9 mouse cellular contexts compared by ENCODE assay signal in genomic region chr19:4013066-4013465, GRCm38 (mm10). TPM values are rescaled to one million over a fixed set of nuclear protein-coding genes. Genes with fewer than 3 reads are reported as not detected.
A peak's percentile ranks its signal among the peaks of the same experiment; 100 is the strongest.
DNase-seq lines count a peak whose midpoint lies in the region; ATAC-seq and TF ChIP-seq lines count a peak whose summit lies in the region.
"Had no signal": no experiment of that assay in that cellular context is flagged by ENCODE, and none has a peak within 500 bp of the region (broad histone marks: within the 10 kb centered on the region; RNA-seq: fewer than 3 reads in every experiment).

No protein-coding gene starts in this region.

- H3K4me2 ChIP-seq in heart, embryonic 14.5 days (ENCODE audit: low read length): peak overlapping the region; percentile 83
- peak overlapping the region; percentile 59 for H3K4me2 ChIP-seq in hindbrain, embryonic 16.5 days (ENCODE audit: low read length)
- H3K4me2 ChIP-seq in midbrain, embryonic 13.5 days (replicated peaks): peak overlapping the region; percentile 45

- peaks cover 4 to 17% of the 10 kb centered on the region in 2 experiments for H3K4me1 ChIP-seq in heart, embryonic 14.5 days (ENCODE audit: control insufficient read depth in 2 of 2, insufficient read depth in 2 of 2, low read length in 2 of 2)
- peaks cover 4% of the 10 kb centered on the region for H3K4me1 ChIP-seq in bone marrow, adult 2 months (ENCODE audit: control insufficient read depth, insufficient read depth, low read length)
- peaks cover 12% of the 10 kb centered on the region for H3K4me1 ChIP-seq in hindbrain, embryonic 16.5 days (ENCODE audit: control insufficient read depth, insufficient read depth, low read depth, low read length)
- H3K4me1 ChIP-seq in midbrain, embryonic 13.5 days (replicated peaks): peaks cover 16% of the 10 kb centered on the region

- H3K9ac ChIP-seq in heart, embryonic 14.5 days (ENCODE audit: low read length): peak overlapping the region; percentile 60
- H3K9ac ChIP-seq in hindbrain, embryonic 16.5 days (ENCODE audit: low read depth, low read length): peak overlapping the region; percentile 47
- 0 out of 2 replicates have a peak overlapping the region, but pooled peaks have one; percentile 10 for H3K9ac ChIP-seq in midbrain, embryonic 13.5 days (replicated peaks)

- H3K27me3 ChIP-seq in heart, embryonic 14.5 days (ENCODE audit: control insufficient read depth, insufficient read depth, low read length): no peaks in the 10 kb centered on the region
- H3K27me3 ChIP-seq in hindbrain, embryonic 16.5 days (replicated peaks; ENCODE audit: control insufficient read depth, insufficient read depth, low read length): no peaks in the 10 kb centered on the region
- H3K27me3 ChIP-seq in midbrain, embryonic 13.5 days: no peaks in the 10 kb centered on the region; the same call in 1 of the 2 replicates

- TF ChIP-seq CTCF in bone marrow, adult 2 months (IDR thresholded peaks at IDR 0.05; ENCODE audit: control insufficient read depth, insufficient read depth, low read length): no peak

- intact Hi-C loops in heart, postnatal 10 days (cut with DNase I): no loop called here

- 0 out of 4 replicates have a peak overlapping the region, but pooled peaks of 1 of the 2 experiments have one; percentile 25 for H3K27ac ChIP-seq in heart, embryonic 14.5 days (replicated peaks in 1 of 2; ENCODE audit: control insufficient read depth in 1 of 2, insufficient read depth in 1 of 2, low read depth in 2 of 2, low read length in 2 of 2)
- no peak overlapping the region for H3K27ac ChIP-seq in bone marrow, adult 2 months (ENCODE audit: control insufficient read depth, insufficient read depth, low read depth, low read length, poor library complexity)
- H3K27ac ChIP-seq in hindbrain, embryonic 16.5 days (ENCODE audit: low read depth, low read length): no peak overlapping the region
- H3K27ac ChIP-seq in midbrain, embryonic 13.5 days: no peak overlapping the region

- H3K4me3 ChIP-seq in heart, embryonic 14.5 days (ENCODE audit: control insufficient read depth in 1 of 2, insufficient read depth in 1 of 2, low read depth in 1 of 2, low read length in 2 of 2): peak overlapping the region; percentile 25 to 35; a peak in 3 of 4 replicates
- H3K4me3 ChIP-seq in bone marrow, adult 2 months (replicated peaks; ENCODE audit: control insufficient read depth, low read depth, low read length): peak overlapping the region; percentile 66
- peak overlapping the region; percentile 58 for H3K4me3 ChIP-seq in hindbrain, embryonic 16.5 days (ENCODE audit: low read length)
- peak overlapping the region; percentile 88 for H3K4me3 ChIP-seq in midbrain, embryonic 13.5 days (replicated peaks)

- peak; percentile 1; the same call in 1 of the 2 replicates for ATAC-seq in heart, embryonic 14.5 days (ENCODE audit: insufficient number of reproducible peaks, insufficient read depth, low FRiP score, low read depth)
- ATAC-seq in hindbrain, embryonic 16.5 days: no peak
- no peak; the same call in 1 of the 2 replicates for ATAC-seq in midbrain, embryonic 13.5 days

- DNase-seq in heart, postnatal 10 days: no peak
- no peak for DNase-seq in T-cell, adult 2 months (ENCODE audit: low spot score)
- DNase-seq in right cerebral cortex, postnatal 4 days: no peak
- DNase-seq in layer of hippocampus, adult 11-12 months (ENCODE audit: low spot score): no peak

- peaks cover 32% of the 10 kb centered on the region for H3K36me3 ChIP-seq in heart, embryonic 14.5 days (ENCODE audit: control insufficient read depth, insufficient read depth, low read length)
- peaks cover 6% of the 10 kb centered on the region for H3K36me3 ChIP-seq in hindbrain, embryonic 16.5 days (ENCODE audit: control insufficient read depth, insufficient read depth, low read length)
- peaks cover 26% of the 10 kb centered on the region for H3K36me3 ChIP-seq in midbrain, embryonic 13.5 days

- 8% methylated on average over 9 of the region's 9 CpGs for whole genome bisulfite sequencing in heart, embryonic 14.5 days
- WGBS in bone marrow, adult 2 months: 23% methylated on average over 9 of the region's 9 CpGs
- WGBS in hindbrain, embryonic 16.5 days: 21% methylated on average over 9 of the region's 9 CpGs
- 28% methylated on average over 9 of the region's 9 CpGs for WGBS in midbrain, embryonic 13.5 days

- H3K9me3 ChIP-seq in heart, embryonic 14.5 days (ENCODE audit: control insufficient read depth, low read length): no peaks in the 10 kb centered on the region
- no peaks in the 10 kb centered on the region for H3K9me3 ChIP-seq in hindbrain, embryonic 16.5 days (ENCODE audit: control insufficient read depth, low read length)
- H3K9me3 ChIP-seq in midbrain, embryonic 13.5 days: no peaks in the 10 kb centered on the region

- no peak for TF ChIP-seq POLR2A in bone marrow, adult 2 months (IDR thresholded peaks at IDR 0.05; ENCODE audit: borderline replicate concordance, control insufficient read depth, low read depth, low read length)

RNA-seq across cellular contexts. Expression of gene Ndufv1, which starts 0.5 kb away (rescaled TPM):
- 552 and 561 TPM in 2 replicates for polyA plus RNA-seq in heart, embryonic 14.5 days (2014; fragmentation: Nextera tagmentation; extraction: Ambion mirVana)
- total RNA-seq in heart, postnatal 10 days (2021): 100 to 1,000 TPM; 960 to 987 TPM
- 61.7 and 118 TPM in 2 replicates for polyA plus RNA-seq in bone marrow, adult 2 months (2011; ENCODE audit: insufficient read depth, insufficient read length, low replicate concordance, missing spikeins)
- 265 and 277 TPM in 2 replicates for polyA plus RNA-seq in hindbrain, embryonic 16.5 days (2015; fragmentation: Nextera tagmentation; extraction: Ambion mirVana)
- 203 and 210 TPM in 2 replicates for polyA plus RNA-seq in midbrain, embryonic 13.5 days (2015; fragmentation: Nextera tagmentation; extraction: Ambion mirVana)

RNA-seq across cellular contexts. Expression of gene Doc2g, which starts 10.0 kb away (rescaled TPM):
- 85.2 and 90.7 TPM in 2 replicates for polyA plus RNA-seq in heart, embryonic 14.5 days (2014; fragmentation: Nextera tagmentation; extraction: Ambion mirVana)
- 100 to 1,000 TPM; 102 to 103 TPM for total RNA-seq in heart, postnatal 10 days (2021)
- 5.2 and 7.8 TPM in 2 replicates for polyA plus RNA-seq in bone marrow, adult 2 months (2011; ENCODE audit: insufficient read depth, insufficient read length, low replicate concordance, missing spikeins)
- 4.9 and 6.6 TPM in 2 replicates for polyA plus RNA-seq in hindbrain, embryonic 16.5 days (2015; fragmentation: Nextera tagmentation; extraction: Ambion mirVana)
- polyA plus RNA-seq in midbrain, embryonic 13.5 days (2015; fragmentation: Nextera tagmentation; extraction: Ambion mirVana): 5.1 and 7.8 TPM in 2 replicates

RNA-seq across cellular contexts. Expression of gene Gm49405, which starts 12.6 kb away (rescaled TPM):
- polyA plus RNA-seq in heart, embryonic 14.5 days (2014; fragmentation: Nextera tagmentation; extraction: Ambion mirVana): 4.3 and 4.6 TPM in 2 replicates
- total RNA-seq in heart, postnatal 10 days (2021): 1 to 10 TPM; 1.4 to 1.6 TPM
- polyA plus RNA-seq in bone marrow, adult 2 months (2011; ENCODE audit: insufficient read depth, insufficient read length, low replicate concordance, missing spikeins): 1.7 and 2.0 TPM in 2 replicates
- polyA plus RNA-seq in hindbrain, embryonic 16.5 days (2015; fragmentation: Nextera tagmentation; extraction: Ambion mirVana): 3.5 and 4.3 TPM in 2 replicates
- polyA plus RNA-seq in midbrain, embryonic 13.5 days (2015; fragmentation: Nextera tagmentation; extraction: Ambion mirVana): 4.9 and 5.5 TPM in 2 replicates

RNA-seq across cellular contexts. Expression of gene Nudt8, which starts 12.7 kb away (rescaled TPM):
- polyA plus RNA-seq in heart, embryonic 14.5 days (2014; fragmentation: Nextera tagmentation; extraction: Ambion mirVana): 73.2 and 74.1 TPM in 2 replicates
- 10 to 100 TPM; 61.2 to 71.2 TPM for total RNA-seq in heart, postnatal 10 days (2021)
- polyA plus RNA-seq in bone marrow, adult 2 months (2011; ENCODE audit: insufficient read depth, insufficient read length, low replicate concordance, missing spikeins): 9.7 and 18.1 TPM in 2 replicates
- 22.6 and 25.5 TPM in 2 replicates for polyA plus RNA-seq in hindbrain, embryonic 16.5 days (2015; fragmentation: Nextera tagmentation; extraction: Ambion mirVana)
- 25.2 and 26.4 TPM in 2 replicates for polyA plus RNA-seq in midbrain, embryonic 13.5 days (2015; fragmentation: Nextera tagmentation; extraction: Ambion mirVana)

RNA-seq across cellular contexts. Expression of gene Tbx10, which starts 20.5 kb away (rescaled TPM):
- polyA plus RNA-seq in heart, embryonic 14.5 days (2014; fragmentation: Nextera tagmentation; extraction: Ambion mirVana): not detected in 2 replicates
- total RNA-seq in heart, postnatal 10 days (2021): not detected
- not detected in 2 replicates for polyA plus RNA-seq in bone marrow, adult 2 months (2011; ENCODE audit: insufficient read depth, insufficient read length, low replicate concordance, missing spikeins)
- 0.67 and 0.89 TPM in 2 replicates for polyA plus RNA-seq in hindbrain, embryonic 16.5 days (2015; fragmentation: Nextera tagmentation; extraction: Ambion mirVana)
- not detected in 2 replicates for polyA plus RNA-seq in midbrain, embryonic 13.5 days (2015; fragmentation: Nextera tagmentation; extraction: Ambion mirVana)
- polyA plus RNA-seq: large intestine, adult 2 months had no signal

Comparison
In these comparisons a context has a peak if more than half of its experiments do, and no peak if none do; other contexts are left out.
1. H3K4me3 ChIP-seq: peak in every context shown above with its lines; median percentile 88 in midbrain, embryonic 13.5 days; 66 in bone marrow, adult 2 months; 58 in hindbrain, embryonic 16.5 days; 30 in heart, embryonic 14.5 days.
2. H3K9ac ChIP-seq: peak in every context shown above with its lines; median percentile 60 in heart, embryonic 14.5 days; 47 in hindbrain, embryonic 16.5 days; 10 in midbrain, embryonic 13.5 days.